Comparison of ENCODE assay signal across 8 mouse cellular contexts in the genomic region with DNA sequence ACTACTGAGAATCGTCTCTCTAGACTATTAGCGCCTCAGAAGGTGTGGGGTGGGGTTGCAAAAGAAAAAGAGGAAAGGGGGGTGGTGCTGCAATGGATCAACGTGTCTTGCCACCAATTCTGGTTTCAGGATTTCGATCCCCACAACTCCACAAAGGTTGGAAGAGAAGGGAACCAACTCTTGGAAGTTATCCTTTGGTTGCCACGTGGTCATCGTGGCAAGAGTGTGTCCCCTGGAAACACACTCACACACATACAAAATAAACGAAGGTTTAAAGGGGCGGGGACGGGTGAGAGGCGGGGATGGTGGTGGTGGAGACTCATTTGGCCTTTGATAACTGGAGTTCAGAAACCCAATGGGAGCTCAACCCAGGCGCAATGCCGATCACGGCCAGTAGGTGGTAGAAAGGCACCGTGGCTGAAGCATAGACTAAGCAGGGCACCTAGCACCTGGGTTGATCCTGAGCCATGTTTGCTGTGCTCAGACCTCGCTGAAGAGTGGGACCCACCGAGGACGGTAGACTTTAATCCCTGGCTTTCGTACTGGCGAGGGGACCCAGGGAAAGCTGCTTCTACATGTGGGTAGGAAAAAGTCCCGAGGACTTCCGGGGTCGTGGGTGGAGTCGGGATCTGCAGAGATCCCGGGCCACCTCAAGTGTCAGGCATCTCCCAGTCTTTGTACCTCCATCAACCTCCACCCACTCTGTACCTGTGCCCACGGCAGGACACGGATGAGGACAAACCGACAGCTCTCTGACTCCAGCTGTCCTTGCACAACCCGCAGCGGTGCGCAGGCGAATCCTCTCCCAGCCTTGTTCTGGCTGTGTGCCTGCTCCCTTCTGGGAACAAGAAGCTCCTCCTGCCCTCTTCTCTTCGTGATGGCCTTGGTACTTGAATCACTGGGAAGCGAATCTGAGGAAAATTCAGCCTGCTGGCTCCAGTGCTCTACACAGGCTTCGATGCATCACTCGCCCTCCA. TPM values are rescaled to one million over a fixed set of nuclear protein-coding genes. Genes with fewer than 3 reads are reported as not detected.
DNase-seq lines count a peak whose midpoint lies in the region; ATAC-seq and TF ChIP-seq lines count a peak whose summit lies in the region.

No protein-coding gene starts in this region.

- DNase-seq in MEL (ENCODE audit: low read depth, low spot score): peak; percentile 89
- peak; percentile 88 to 96 for DNase-seq in cerebellum, adult 2 months
- DNase-seq in forebrain, postnatal 0 days: peak; percentile 86
- DNase-seq in heart, postnatal 4 days: peak; percentile 93
- peak; percentile 76 to 90 for DNase-seq in layer of hippocampus, adult 8-10 months (ENCODE audit: low spot score in 2 of 2)
- DNase-seq in lung, embryonic 14.5 days: peak; percentile 92
- DNase-seq in thymus, adult 18-20 months: peak; percentile 33 to 36

- no peak for TF ChIP-seq POLR2A in MEL (IDR thresholded peaks at IDR 0.05; ENCODE audit: control insufficient read depth in 1 of 2, insufficient read depth in 1 of 2, low read depth in 1 of 2, low read length in 2 of 2, poor library complexity in 1 of 2)
- no peak for TF ChIP-seq POLR2A in cerebellum, adult 2 months (IDR thresholded peaks at IDR 0.05; ENCODE audit: borderline replicate concordance, insufficient read depth, low read length)
- no peak for TF ChIP-seq POLR2A in olfactory bulb, adult 2 months (IDR thresholded peaks at IDR 0.05; ENCODE audit: insufficient read depth, low read depth, low read length)

- TF ChIP-seq CTCF in MEL (IDR thresholded peaks at IDR 0.05 in 2 of 3, conservative IDR thresholded peaks at IDR 0.05 in 1 of 3; ENCODE audit: control insufficient read depth in 1 of 3, insufficient read depth in 1 of 3, low read depth in 2 of 3, low read length in 3 of 3, poor library complexity in 1 of 3, severe bottlenecking in 1 of 3): peak; percentile 91 to 95 (median 93)
- peak; percentile 98 for TF ChIP-seq CTCF in cerebellum, adult 2 months (IDR thresholded peaks at IDR 0.05; ENCODE audit: borderline replicate concordance, insufficient read depth, low read depth, low read length)
- TF ChIP-seq CTCF in forebrain, postnatal 0 days (IDR thresholded peaks at IDR 0.05; ENCODE audit: low read depth): peak; percentile 97
- TF ChIP-seq CTCF in lung, embryonic 14.5 days (IDR thresholded peaks at IDR 0.05; ENCODE audit: low read depth): peak; percentile 98
- peak; percentile 89 for TF ChIP-seq CTCF in olfactory bulb, adult 2 months (IDR thresholded peaks at IDR 0.05; ENCODE audit: insufficient read depth, low read depth, low read length)

- no peaks in the 10 kb centered on the region for H3K79me2 ChIP-seq in MEL (ENCODE audit: control insufficient read depth, insufficient read depth, low read length, poor library complexity)

- ATAC-seq in forebrain, postnatal 0 days: peak; percentile 87
- peak; percentile 78 for ATAC-seq in lung, embryonic 14.5 days (ENCODE audit: insufficient read depth)

- H3K4me1 ChIP-seq in MEL (ENCODE audit: control insufficient read depth in 1 of 2, insufficient read depth in 2 of 2, low read length in 2 of 2): peaks cover 0 to 12% of the 10 kb centered on the region in 2 experiments; a peak in 2 of 4 replicates
- H3K4me1 ChIP-seq in cerebellum, adult 2 months (ENCODE audit: control insufficient read depth, insufficient read depth, low read length): no peaks in the 10 kb centered on the region
- no peaks in the 10 kb centered on the region for H3K4me1 ChIP-seq in forebrain, postnatal 0 days (ENCODE audit: insufficient read depth)
- H3K4me1 ChIP-seq in lung, embryonic 14.5 days (ENCODE audit: insufficient read depth): no peaks in the 10 kb centered on the region
- peaks cover 8% of the 10 kb centered on the region for H3K4me1 ChIP-seq in olfactory bulb, adult 2 months (ENCODE audit: control insufficient read depth, insufficient read depth, low read length)

- no peak overlapping the region for H3K27ac ChIP-seq in MEL (ENCODE audit: control insufficient read depth, low read depth, low read length)
- H3K27ac ChIP-seq in cerebellum, adult 2 months (ENCODE audit: insufficient read depth, low read length): no peak overlapping the region
- no peak overlapping the region for H3K27ac ChIP-seq in forebrain, postnatal 0 days (ENCODE audit: low read depth, low read length)
- H3K27ac ChIP-seq in lung, embryonic 14.5 days (ENCODE audit: low read depth): no peak overlapping the region
- H3K27ac ChIP-seq in olfactory bulb, adult 2 months (ENCODE audit: insufficient read depth, low read depth, low read length): no peak overlapping the region

- no peaks in the 10 kb centered on the region; a peak in 1 of 4 replicates for H3K36me3 ChIP-seq in MEL (ENCODE audit: control insufficient read depth in 1 of 2, insufficient read depth in 2 of 2, low read length in 2 of 2)
- no peaks in the 10 kb centered on the region for H3K36me3 ChIP-seq in forebrain, postnatal 0 days (ENCODE audit: insufficient read depth)
- H3K36me3 ChIP-seq in lung, embryonic 14.5 days (ENCODE audit: insufficient read depth): no peaks in the 10 kb centered on the region

- H3K4me2 ChIP-seq in forebrain, postnatal 0 days (ENCODE audit: low read depth): peak overlapping the region; percentile 72
- peak overlapping the region; percentile 73 for H3K4me2 ChIP-seq in lung, embryonic 14.5 days

- peak; percentile 92 for TF ChIP-seq RAD21 in MEL (IDR thresholded peaks at IDR 0.05; ENCODE audit: low read depth, low read length)

- no peaks in the 10 kb centered on the region for H3K9me3 ChIP-seq in MEL (replicated peaks; ENCODE audit: insufficient read depth, low read length)
- no peaks in the 10 kb centered on the region for H3K9me3 ChIP-seq in forebrain, postnatal 0 days (ENCODE audit: low read length)
- H3K9me3 ChIP-seq in lung, embryonic 14.5 days (ENCODE audit: low read depth, low read length): no peaks in the 10 kb centered on the region

- 8% methylated on average over 35 of the region's 35 CpGs for WGBS in cerebellum, adult 2 months
- 16% methylated on average over 35 of the region's 35 CpGs for WGBS in forebrain, postnatal 0 days
- WGBS in lung, embryonic 14.5 days: 13% methylated on average over 35 of the region's 35 CpGs
- WGBS in olfactory bulb, adult 2 months: 10% methylated on average over 35 of the region's 35 CpGs

- peaks cover 1 to 2% of the 10 kb centered on the region in 2 experiments; a peak in 1 of 4 replicates for H3K27me3 ChIP-seq in MEL (ENCODE audit: control insufficient read depth in 1 of 2, insufficient read depth in 2 of 2, low read length in 2 of 2)
- H3K27me3 ChIP-seq in cerebellum, adult 2 months (ENCODE audit: control insufficient read depth, insufficient read depth, low read length): no peaks in the 10 kb centered on the region
- no peaks in the 10 kb centered on the region; the same call in 1 of the 2 replicates for H3K27me3 ChIP-seq in forebrain, postnatal 0 days (ENCODE audit: insufficient read depth, low read length)
- H3K27me3 ChIP-seq in lung, embryonic 14.5 days (ENCODE audit: insufficient read depth, low read length): peaks cover 14% of the 10 kb centered on the region

- peak overlapping the region; percentile 34 to 38 for H3K4me3 ChIP-seq in MEL (ENCODE audit: control insufficient read depth in 1 of 2, insufficient read depth in 1 of 2, low read depth in 2 of 2, low read length in 2 of 2)
- peak overlapping the region; percentile 61 for H3K4me3 ChIP-seq in cerebellum, adult 2 months (replicated peaks; ENCODE audit: insufficient read depth, low read depth, low read length)
- H3K4me3 ChIP-seq in forebrain, postnatal 0 days (ENCODE audit: low read depth, low read length): peak overlapping the region; percentile 37
- H3K4me3 ChIP-seq in lung, embryonic 14.5 days (ENCODE audit: low read depth, low read length): peak overlapping the region; percentile 37
- H3K4me3 ChIP-seq in olfactory bulb, adult 2 months (ENCODE audit: insufficient read depth, low read depth, low read length): peak overlapping the region; percentile 45

- no peak for TF ChIP-seq EP300 in MEL (IDR thresholded peaks at IDR 0.05; ENCODE audit: low read depth in 1 of 2, low read length in 2 of 2)

- H3K9ac ChIP-seq in MEL (ENCODE audit: control insufficient read depth, low read depth, low read length, poor library complexity, severe bottlenecking): peak overlapping the region; percentile 43
- H3K9ac ChIP-seq in forebrain, postnatal 0 days: peak overlapping the region; percentile 53
- H3K9ac ChIP-seq in lung, embryonic 14.5 days: peak overlapping the region; percentile 32

RNA-seq across cellular contexts. Expression of a gene that starts 23.2 kb away (rescaled TPM):
- total RNA-seq in MEL (2012; rRNA removed): not detected in 2 replicates
- under 1 TPM in 1 of 2 experiments, not detected in 1; 0.04 TPM for polyA plus RNA-seq in MEL (2012; ENCODE audit: insufficient read depth in 1 of 2, insufficient read length in 2 of 2, low read depth in 1 of 2, low replicate concordance in 2 of 2, missing spikeins in 1 of 2)
- 0.33 and 0.67 TPM in 2 replicates for polyA plus RNA-seq in cerebellum, adult 2 months (2012; rRNA removed)
- 0.08 TPM in 1 of 2 replicates, not detected in the other for total RNA-seq in forebrain, postnatal 0 days (2014; rRNA removed)
- polyA plus RNA-seq in forebrain, postnatal 0 days (2015; fragmentation: Nextera tagmentation; extraction: Ambion mirVana): 0.08 and 0.28 TPM in 2 replicates
- total RNA-seq in heart, postnatal 4 days (2021): not detected
- total RNA-seq in layer of hippocampus, adult 8-10 months (2022): 1 to 10 TPM in 1 of 4 experiments, not detected in 3; 1.0 TPM
- polyA plus RNA-seq in lung, embryonic 14.5 days (2014; fragmentation: Nextera tagmentation; extraction: Ambion mirVana): not detected in 2 replicates
- not detected in 2 replicates for polyA plus RNA-seq in olfactory bulb, adult 2 months (2012; ENCODE audit: insufficient read depth, insufficient read length, low replicate concordance, missing spikeins)

RNA-seq across cellular contexts. Expression of a gene that starts 24.1 kb away (rescaled TPM):
- 6.1 and 6.2 TPM in 2 replicates for total RNA-seq in MEL (2012; rRNA removed)
- 10 to 100 TPM in 1 of 2 experiments, not detected in 1; 21.9 TPM for polyA plus RNA-seq in MEL (2012; ENCODE audit: insufficient read depth in 1 of 2, insufficient read length in 2 of 2, low read depth in 1 of 2, low replicate concordance in 2 of 2, missing spikeins in 1 of 2)
- 12.8 and 13.4 TPM in 2 replicates for polyA plus RNA-seq in cerebellum, adult 2 months (2012; rRNA removed)
- total RNA-seq in forebrain, postnatal 0 days (2014; rRNA removed): 3.5 and 6.7 TPM in 2 replicates
- polyA plus RNA-seq in forebrain, postnatal 0 days (2015; fragmentation: Nextera tagmentation; extraction: Ambion mirVana): 3.5 and 4.5 TPM in 2 replicates
- total RNA-seq in heart, postnatal 4 days (2021): 10 to 100 TPM; 68.9 to 69.4 TPM
- total RNA-seq in layer of hippocampus, adult 8-10 months (2022): 10 to 100 TPM in 3 of 4 experiments, 1 to 10 TPM in 1; 9.7 to 11.8 (median 11.0) TPM
- polyA plus RNA-seq in lung, embryonic 14.5 days (2014; fragmentation: Nextera tagmentation; extraction: Ambion mirVana): 29.6 and 30.3 TPM in 2 replicates
- not detected in 2 replicates for polyA plus RNA-seq in olfactory bulb, adult 2 months (2012; ENCODE audit: insufficient read depth, insufficient read length, low replicate concordance, missing spikeins)

RNA-seq across cellular contexts. Expression of a gene that starts 59.8 kb away (rescaled TPM):
- not detected in 2 replicates for total RNA-seq in MEL (2012; rRNA removed)
- not detected for polyA plus RNA-seq in MEL (2012; ENCODE audit: insufficient read depth in 1 of 2, insufficient read length in 2 of 2, low read depth in 1 of 2, low replicate concordance in 2 of 2, missing spikeins in 1 of 2)
- 4.3 and 5.2 TPM in 2 replicates for polyA plus RNA-seq in cerebellum, adult 2 months (2012; rRNA removed)
- 2.4 and 5.0 TPM in 2 replicates for total RNA-seq in forebrain, postnatal 0 days (2014; rRNA removed)
- polyA plus RNA-seq in forebrain, postnatal 0 days (2015; fragmentation: Nextera tagmentation; extraction: Ambion mirVana): 1.6 and 2.5 TPM in 2 replicates
- not detected for total RNA-seq in heart, postnatal 4 days (2021)
- total RNA-seq in layer of hippocampus, adult 8-10 months (2022): 1 to 10 TPM; 1.6 to 2.9 (median 2.4) TPM
- polyA plus RNA-seq in lung, embryonic 14.5 days (2014; fragmentation: Nextera tagmentation; extraction: Ambion mirVana): 0.14 and 0.39 TPM in 2 replicates
- polyA plus RNA-seq in olfactory bulb, adult 2 months (2012; ENCODE audit: insufficient read depth, insufficient read length, low replicate concordance, missing spikeins): not detected in 2 replicates

Comparison
In these comparisons a context has a peak if more than half of its experiments do, and no peak if none do; other contexts are left out.
1. DNase-seq: peak in every context shown above with its lines; median percentile 93 in heart, postnatal 4 days; 92 in cerebellum, adult 2 months; 92 in lung, embryonic 14.5 days; 89 in MEL; 86 in forebrain, postnatal 0 days; 83 in layer of hippocampus, adult 8-10 months; 34 in thymus, adult 18-20 months.